Mouse (Mus musculus) kidney, adult 2 months (tissue): ENCODE results near the gene Pigw.

Source experiments
- CTCF ChIP-seq: fragments of 200-500 bp; conservative IDR thresholded peaks from 2 replicates; pipeline ENCODE4 v1.5.1; 2011; ENCODE audit warnings: low read depth, mild to moderate bottlenecking, control low read depth, low read length, moderate library complexity, mixed read lengths; ENCODE audit not compliant: insufficient read depth, insufficient read length
- POLR2A ChIP-seq: fragments of 200-500 bp; IDR thresholded peaks from one replicate; pipeline ENCODE4 v1.6.1; 2011; ENCODE audit warnings: low read depth, low read length, control low read depth

DNA sequence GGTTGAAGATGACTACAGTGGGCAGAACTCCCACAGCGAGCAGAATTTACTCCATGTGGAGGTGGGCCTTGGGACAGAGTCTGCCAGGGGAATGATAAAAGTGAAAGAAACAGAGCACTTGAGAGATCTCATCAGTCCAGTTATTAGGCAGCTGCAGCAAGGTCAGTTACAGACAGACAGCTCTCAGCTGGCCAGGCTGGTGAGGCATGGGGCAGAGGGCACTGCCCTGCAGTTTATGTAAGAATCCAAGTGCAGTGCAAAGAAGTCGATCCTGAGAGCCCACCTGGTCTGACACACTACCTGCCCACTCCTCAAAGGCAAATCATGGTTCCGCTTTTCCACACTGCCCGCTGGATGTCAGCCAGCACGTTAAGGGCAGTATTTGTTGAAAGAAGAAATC is 6.2 kb upstream of the Pigw start:
- no peak for TF ChIP-seq POLR2A
- TF ChIP-seq CTCF, result no peak
